Mouse (Mus musculus) midbrain, embryonic 13.5 days (tissue): ENCODE measurements at regions not wholly inside any gene's neighbourhood (a gene's known extent, or its start where the extent isn't known, plus 50 kb on each side); places are given as distances from the start of the nearest gene placed in this dataset.
"Not testable (repeated sequence)": the region's sequence is repeated elsewhere in the genome, so short reads cannot be mapped to it uniquely, and the experiment has no call there.

Source experiments
- ATAC-seq: fragments of 200-750 bp; cut with Nextera tagmentation; 2 replicates; pipeline ENCODE4 v1.8.0; 2017; ENCODE audit warnings: mild to moderate bottlenecking, moderate TSS enrichment, moderate library complexity
- H3K27ac ChIP-seq: fragments of 300-500 bp; sonication (generic); 2 replicates; pipeline ENCODE4 v1.5.1; 2015; ENCODE audit warnings: inconsistent platforms, mild to moderate bottlenecking, moderate library complexity
- H3K27me3 ChIP-seq: fragments of 300-500 bp; sonication (generic); 2 replicates; pipeline ENCODE4 v1.6.1; 2015; ENCODE audit warnings: mild to moderate bottlenecking, inconsistent platforms
- H3K36me3 ChIP-seq: fragments of 300-500 bp; sonication (generic); 2 replicates; pipeline ENCODE4 v1.6.1; 2015; ENCODE audit warnings: mild to moderate bottlenecking, inconsistent platforms
- H3K4me1 ChIP-seq: fragments of 300-500 bp; sonication (generic); replicated peaks from 2 replicates; pipeline ENCODE4 v1.6.1; 2015; ENCODE audit warnings: inconsistent platforms
- H3K4me2 ChIP-seq: fragments of 300-500 bp; sonication (generic); replicated peaks from 2 replicates; pipeline ENCODE4 v1.6.1; 2015; ENCODE audit warnings: moderate library complexity, mild to moderate bottlenecking, inconsistent platforms
- H3K4me3 ChIP-seq: fragments of 300-500 bp; sonication (generic); replicated peaks from 2 replicates; pipeline ENCODE4 v1.5.1; 2015; ENCODE audit warnings: mild to moderate bottlenecking, inconsistent platforms
- H3K9ac ChIP-seq: fragments of 300-500 bp; sonication (generic); replicated peaks from 2 replicates; pipeline ENCODE4 v1.6.1; 2015; ENCODE audit warnings: mild to moderate bottlenecking, inconsistent platforms
- H3K9me3 ChIP-seq: fragments of 300-500 bp; sonication (generic); 2 replicates; pipeline ENCODE4 v1.6.1; 2016; ENCODE audit warnings: mild to moderate bottlenecking, inconsistent platforms
- WGBS: fragments of 180-500 bp; shearing (Covaris S2); methylation state at CpG from one replicate; pipeline ENCODE4 v1.1.7; 2015; 5-methylcytosine and 5-hydroxymethylcytosine counted together

GRCm38 (mm10) chr15:4630611-4631010, 96.4 kb upstream of the C6 start:
- no peak for ATAC-seq
- H3K27me3 ChIP-seq, result no peaks in the 10 kb centered on the region
- H3K4me3 ChIP-seq, result no peak overlapping the region

GRCm38 (mm10) chr15:4641666-4642065, 85.3 kb upstream of the C6 start:
- no peak for ATAC-seq
- H3K4me1 ChIP-seq, result peaks cover 16% of the 10 kb centered on the region
- H3K27me3 ChIP-seq, result no peaks in the 10 kb centered on the region
- no peak overlapping the region for H3K9ac ChIP-seq
- 97% methylated on average over 4 of the region's 4 CpGs for WGBS
- no peaks in the 10 kb centered on the region for H3K36me3 ChIP-seq
- H3K9me3 ChIP-seq, result no peaks in the 10 kb centered on the region
- H3K27ac ChIP-seq, result no peak overlapping the region
- H3K4me3 ChIP-seq, result no peak overlapping the region
- H3K4me2 ChIP-seq, result no peak overlapping the region

More at GRCm38 (mm10) chr15:4630611-4631010, 96.4 kb upstream of the C6 start:
- no peaks in the 10 kb centered on the region for H3K9me3 ChIP-seq
- WGBS, result 88% methylated on average over 4 of the region's 4 CpGs
- H3K4me1 ChIP-seq, result no peaks in the 10 kb centered on the region
- no peaks in the 10 kb centered on the region for H3K36me3 ChIP-seq
- H3K27ac ChIP-seq, result no peak overlapping the region
- no peak overlapping the region for H3K4me2 ChIP-seq
- no peak overlapping the region for H3K9ac ChIP-seq

GRCm38 (mm10) chr15:4642859-4643258, 84.1 kb upstream of the C6 start:
- H3K27ac ChIP-seq, result no peak overlapping the region
- H3K4me3 ChIP-seq, result no peak overlapping the region
- H3K9ac ChIP-seq, result no peak overlapping the region
- H3K4me2 ChIP-seq, result no peak overlapping the region
- H3K36me3 ChIP-seq, result no peaks in the 10 kb centered on the region
- WGBS, result 71% methylated on average over 4 of the region's 4 CpGs
- H3K27me3 ChIP-seq, result no peaks in the 10 kb centered on the region
- H3K9me3 ChIP-seq, result no peaks in the 10 kb centered on the region
- no peak for ATAC-seq
- peaks cover 16% of the 10 kb centered on the region for H3K4me1 ChIP-seq

GRCm38 (mm10) chr15:4643888-4644606, 82.9 kb upstream of the C6 start:
- no peaks in the 10 kb centered on the region for H3K9me3 ChIP-seq
- H3K36me3 ChIP-seq, result no peaks in the 10 kb centered on the region
- no peak overlapping the region for H3K4me3 ChIP-seq
- no peak overlapping the region for H3K4me2 ChIP-seq
- peak overlapping the region; percentile 67; the same call in 1 of the 2 replicates for H3K27ac ChIP-seq
- peak; percentile 89 for ATAC-seq
- 21% methylated on average over 4 of the region's 4 CpGs for WGBS
- H3K27me3 ChIP-seq, result no peaks in the 10 kb centered on the region
- no peak overlapping the region for H3K9ac ChIP-seq
- peaks cover 16% of the 10 kb centered on the region for H3K4me1 ChIP-seq

DNA sequence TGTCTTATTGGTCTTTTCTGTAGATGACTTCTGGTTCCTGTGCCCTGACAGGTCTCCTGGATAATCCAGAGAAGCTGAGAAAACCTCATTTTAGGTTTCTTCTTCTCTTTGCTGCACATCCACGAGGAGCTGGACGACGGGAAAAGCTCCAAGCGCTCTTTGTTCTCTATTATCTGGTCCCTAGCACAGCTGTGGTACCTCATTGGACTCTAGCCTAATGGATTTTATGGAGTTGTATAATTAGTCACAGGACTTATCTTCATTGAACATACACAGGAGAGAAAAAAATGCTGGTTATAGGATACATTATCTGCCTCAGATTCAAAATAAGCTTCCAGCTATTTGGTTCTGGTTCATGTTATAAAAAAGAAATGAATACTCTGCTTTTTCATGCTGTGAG, 78.3 kb upstream of the C6 start:
- Histone ChIP-seq H3K4me1 (peaks cover 16% of the 10 kb centered on the region), H3K9me3 (no peaks in the 10 kb centered on the region), H3K27me3 (no peaks in the 10 kb centered on the region), H3K4me2 (no peak overlapping the region), H3K4me3 (no peak overlapping the region), H3K9ac (no peak overlapping the region), H3K36me3 (no peaks in the 10 kb centered on the region), H3K27ac (peak overlapping the region; percentile 30; the same call in 1 of the 2 replicates)
- WGBS, result 42% methylated on average over 4 of the region's 4 CpGs
- peak; percentile 53; the same call in 1 of the 2 replicates for ATAC-seq

DNA sequence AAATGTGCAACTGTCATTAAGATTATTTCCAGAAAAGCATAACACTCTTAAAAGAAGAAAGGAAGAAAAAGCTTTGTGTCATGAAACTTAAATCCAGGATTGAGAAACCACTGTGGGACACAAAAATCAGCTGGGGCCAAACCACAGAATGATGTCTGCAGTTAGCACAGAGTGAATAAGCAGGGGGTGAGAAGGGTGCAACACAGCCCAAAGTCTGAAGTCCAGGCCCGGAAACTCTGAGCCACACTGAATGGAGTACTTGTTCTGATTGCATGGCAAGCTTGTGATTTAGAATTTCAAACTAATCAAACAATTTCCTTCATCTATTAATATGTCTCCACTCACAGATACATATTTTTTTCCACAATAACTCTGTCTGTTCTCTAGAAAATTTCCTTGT, 73.3 kb upstream of the C6 start:
- 88% methylated on average over 1 of the region's 1 CpGs for WGBS
- Histone ChIP-seq H3K4me1 (no peaks in the 10 kb centered on the region), H3K36me3 (no peaks in the 10 kb centered on the region), H3K4me2 (no peak overlapping the region), H3K9ac (no peak overlapping the region), H3K27ac (no peak overlapping the region), H3K4me3 (no peak overlapping the region), H3K27me3 (no peaks in the 10 kb centered on the region), H3K9me3 (no peaks in the 10 kb centered on the region)
- no peak for ATAC-seq

DNA sequence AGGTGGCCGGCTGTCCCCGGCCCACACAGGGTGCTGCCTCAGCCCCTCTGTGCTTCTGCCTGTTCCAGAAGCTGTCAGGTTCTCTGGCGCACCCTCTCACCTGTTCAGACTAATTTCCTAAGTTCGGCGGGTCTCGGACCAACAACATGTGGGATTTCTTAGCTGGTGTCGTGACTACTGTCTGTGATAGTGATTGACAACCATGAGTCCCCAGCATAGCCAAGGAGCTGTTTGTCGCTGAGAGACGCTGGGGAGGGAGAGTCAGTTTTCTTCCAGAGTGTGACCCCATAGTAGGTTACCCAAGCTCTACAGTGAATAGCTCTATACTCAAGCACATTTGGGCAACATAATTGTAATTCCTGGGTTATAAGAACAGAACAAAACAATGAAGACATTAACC, 54.1 kb upstream of the C6 start:
- H3K4me2 ChIP-seq, ATAC-seq: not testable (repeated sequence)
- WGBS, result 93% methylated on average over 7 of the region's 9 CpGs

More for the DNA sequence above, 54.1 kb upstream of the C6 start:
- H3K27ac ChIP-seq, H3K9me3 ChIP-seq, H3K4me3 ChIP-seq, H3K4me1 ChIP-seq, H3K9ac ChIP-seq, H3K36me3 ChIP-seq, H3K27me3 ChIP-seq: not testable (repeated sequence)
